Mouse (Mus musculus): ENCODE measurements around the gene Sapcd1.
"Not testable (repeated sequence)": the region's sequence is repeated elsewhere in the genome, so short reads cannot be mapped to it uniquely, and the experiment has no call there.

Gene Sapcd1

DNA sequence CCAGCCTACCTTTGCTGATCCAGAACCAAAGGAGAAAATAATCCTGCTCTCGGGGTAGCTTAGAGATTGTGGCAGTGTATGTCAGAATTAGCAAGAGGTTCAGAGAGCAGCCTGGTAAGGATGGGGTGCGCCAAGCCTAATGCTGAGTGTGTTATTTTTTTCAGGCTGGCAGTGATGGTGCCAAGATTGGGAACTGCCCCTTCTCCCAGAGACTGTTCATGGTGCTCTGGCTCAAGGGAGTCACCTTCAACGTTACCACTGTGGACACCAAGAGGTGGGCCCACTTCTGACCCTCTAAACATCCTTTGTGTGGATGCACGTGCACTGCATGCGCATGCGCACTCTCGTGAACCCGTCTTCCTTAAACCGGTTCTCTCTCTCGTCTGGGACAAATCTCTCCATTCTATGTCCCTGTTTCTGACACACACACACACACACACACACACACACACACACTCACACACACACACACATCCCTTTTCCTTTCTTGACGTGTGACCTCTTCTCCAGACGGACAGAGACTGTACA lies 24.5 kb upstream of the Sapcd1 start:
- DNase-seq, result no peak

DNA sequence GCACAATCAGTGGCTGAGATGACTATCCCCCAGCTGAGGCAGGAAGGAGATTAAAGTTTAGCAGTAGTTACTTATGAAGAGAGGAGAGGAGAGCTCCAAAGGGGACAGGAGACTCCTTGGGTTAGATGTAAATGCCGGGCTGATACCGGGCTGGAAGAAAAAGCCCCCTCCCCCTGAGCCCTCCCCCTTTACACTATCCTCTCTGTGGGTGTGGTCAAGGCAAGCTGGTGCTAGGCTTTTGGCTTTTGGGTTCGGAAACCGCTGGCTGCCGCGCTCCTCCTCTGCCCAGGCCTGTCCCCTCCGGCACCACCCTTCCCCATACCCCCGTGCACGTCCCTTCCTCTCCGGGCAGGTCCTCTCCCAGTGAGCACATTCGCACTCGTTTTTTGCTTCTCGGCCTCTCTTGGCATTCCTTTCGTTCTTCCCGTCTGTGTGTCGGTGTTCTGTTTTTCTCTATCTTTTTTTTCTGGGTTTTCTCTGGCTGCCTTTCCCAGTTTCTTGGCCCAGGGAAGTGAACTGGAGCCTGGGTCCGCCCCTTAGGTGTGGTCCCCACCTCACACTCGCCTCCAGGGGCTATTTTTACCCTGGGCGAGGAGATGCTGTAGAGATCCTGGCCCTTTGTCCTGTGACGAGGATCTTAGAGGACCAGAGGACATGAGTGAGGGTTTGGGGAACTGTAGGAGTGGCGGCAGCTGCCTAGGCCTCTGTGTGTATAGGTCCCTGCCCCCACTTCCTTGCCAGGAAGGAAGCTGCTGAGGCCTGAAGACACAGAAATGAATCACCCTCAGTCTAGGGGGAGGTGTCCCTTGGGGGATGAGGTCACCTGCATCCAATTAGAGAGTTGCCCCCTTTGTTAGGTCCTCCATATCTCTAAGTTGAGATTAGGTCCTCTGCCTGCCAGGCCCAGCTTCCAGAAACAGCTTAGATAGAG lies 23.6 kb upstream of the Sapcd1 start:
- peak; percentile 86 to 90 for DNase-seq

DNA sequence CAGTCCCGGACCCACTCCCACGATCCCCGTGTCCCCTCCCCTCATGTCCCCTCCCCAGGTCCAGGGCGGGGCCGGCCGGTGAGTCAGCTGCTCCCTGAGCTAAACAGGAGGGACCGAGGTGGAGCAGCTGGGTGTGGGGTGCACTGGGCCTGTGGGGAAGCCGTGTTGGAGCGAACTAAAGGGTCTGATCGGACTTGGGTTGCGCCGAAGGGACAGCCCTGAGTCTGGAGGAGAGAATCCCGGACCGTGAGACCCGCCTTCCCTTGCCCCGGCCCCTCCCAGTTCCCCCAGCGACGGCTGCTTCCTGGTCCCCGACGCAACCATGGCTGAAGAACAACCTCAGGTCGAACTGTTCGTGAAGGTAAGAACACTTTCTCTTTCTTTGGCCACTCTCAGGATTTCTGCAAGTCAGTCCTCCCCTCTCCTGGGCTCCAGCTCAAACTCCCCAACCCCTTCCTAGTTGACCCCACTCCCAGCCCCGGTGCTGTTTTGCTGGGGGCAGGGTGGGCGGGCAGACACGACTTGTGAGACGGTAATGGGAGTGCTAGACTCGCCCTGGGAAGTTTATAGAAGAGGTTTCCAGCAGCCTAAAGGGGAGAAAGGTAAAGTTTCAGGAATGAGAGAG lies 22.4 kb upstream of the Sapcd1 start:
- DNase-seq, result peak; percentile 88

DNA sequence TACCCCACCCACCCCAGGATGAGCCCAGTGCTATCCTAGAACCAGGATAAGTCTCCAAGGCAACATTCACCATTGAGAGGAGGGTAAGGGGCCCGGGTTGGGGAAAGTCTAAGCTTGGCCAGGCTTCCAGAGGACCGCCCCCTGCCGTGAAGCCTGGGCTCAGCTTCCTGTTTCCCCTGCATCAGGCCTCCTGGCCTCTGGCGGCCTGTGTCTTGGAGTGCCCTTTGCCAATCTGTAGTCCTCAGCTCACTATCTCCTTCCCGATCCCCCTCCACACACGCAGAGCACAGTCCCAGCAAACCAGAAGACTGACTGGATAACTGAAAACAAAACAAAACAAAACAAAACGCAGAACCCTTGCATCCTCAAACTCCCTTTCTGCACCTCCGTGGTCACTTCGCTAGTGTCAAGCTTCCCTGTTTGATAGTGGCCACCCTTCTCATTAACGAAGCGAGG lies 21.8 kb upstream of the Sapcd1 start, which contains the start of gene Clic1:
Clic1 (plus strand) TSS at position 406 of the 456 bp plus-strand sequence.
- peak; percentile 60 to 70 for DNase-seq

DNA sequence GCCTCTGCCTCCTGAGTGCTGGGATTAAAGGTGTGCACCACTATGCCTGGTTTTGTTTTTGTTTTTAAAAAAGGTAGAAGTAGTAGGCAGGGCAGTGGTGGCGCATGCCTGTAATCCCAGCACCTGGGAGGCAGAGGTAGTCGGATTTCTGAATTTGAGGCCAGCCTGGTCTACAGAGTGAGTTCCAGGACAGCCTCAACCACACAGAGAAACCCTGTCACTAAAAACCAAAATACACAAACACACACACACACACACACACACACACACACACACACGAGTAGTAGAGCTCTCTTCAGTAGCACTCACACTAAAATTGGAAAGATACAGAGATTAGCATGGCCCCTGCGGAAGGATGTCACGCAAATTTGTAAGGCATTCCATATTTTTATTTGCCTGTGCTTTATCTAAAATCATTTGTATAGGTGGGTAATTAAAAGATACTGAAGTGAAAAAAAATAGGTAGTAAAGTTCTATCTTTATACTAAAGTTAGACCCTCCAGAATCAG lies 21.2 kb upstream of the Sapcd1 start:
- no peak for DNase-seq

DNA sequence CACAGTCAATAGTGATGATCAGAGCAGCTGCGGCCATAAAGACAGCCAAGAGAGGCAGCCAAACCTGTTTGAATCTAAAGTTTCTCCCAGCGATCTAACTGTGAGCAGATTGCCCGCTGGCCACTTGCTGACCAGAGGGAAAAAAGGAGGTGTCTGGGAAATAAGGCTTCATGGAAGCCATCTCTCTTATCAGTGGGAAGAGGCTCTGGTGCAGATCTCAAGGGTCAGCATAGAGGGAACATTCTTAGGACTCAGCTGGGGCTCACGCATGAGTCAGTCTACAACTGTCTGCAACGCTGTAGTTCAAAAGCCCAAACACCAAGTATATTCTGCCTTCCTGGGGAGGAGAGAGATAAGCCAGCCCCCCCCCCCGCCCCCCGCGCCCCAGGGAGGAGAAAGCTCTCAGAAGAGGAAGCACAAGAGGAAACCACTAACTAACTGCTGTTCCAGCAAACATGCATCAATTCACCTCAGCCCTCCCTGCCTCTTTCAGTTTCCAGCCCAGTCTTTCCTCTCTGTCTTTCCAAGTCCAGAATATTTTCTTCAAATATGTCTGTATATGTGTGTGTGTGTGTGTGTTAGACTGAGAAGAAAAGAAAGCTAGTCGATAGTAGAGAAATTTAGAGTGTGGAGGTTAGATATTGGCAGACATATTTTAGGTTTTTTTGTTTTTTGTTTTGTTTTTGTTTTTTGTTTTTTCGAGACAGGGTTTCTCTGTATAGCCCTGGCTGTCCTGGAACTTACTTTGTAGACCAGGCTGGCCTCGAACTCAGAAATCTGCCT lies 20.5 kb upstream of the Sapcd1 start:
- no peak for DNase-seq

DNA sequence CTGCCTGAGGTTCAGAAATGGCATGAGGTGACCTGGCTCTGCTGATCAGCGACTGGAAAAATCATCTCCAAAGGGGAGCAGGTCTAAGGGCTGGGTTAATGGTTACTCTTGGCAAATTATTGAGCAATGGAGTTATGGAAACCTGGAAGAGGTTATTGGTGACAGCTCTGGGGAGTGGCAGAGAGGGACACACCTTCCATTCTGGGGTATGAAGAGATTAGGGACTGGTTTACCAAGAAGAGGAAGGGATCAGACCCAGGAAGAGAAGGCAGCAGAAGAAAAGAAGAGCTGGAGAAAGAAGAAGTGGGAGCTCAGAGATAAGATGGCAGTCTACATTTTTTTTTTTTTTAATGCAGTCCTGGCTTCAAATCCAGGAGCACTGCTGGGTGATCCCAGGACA lies 19.9 kb upstream of the Sapcd1 start:
- peak in 1 of 2 experiments; percentile 54 for DNase-seq

DNA sequence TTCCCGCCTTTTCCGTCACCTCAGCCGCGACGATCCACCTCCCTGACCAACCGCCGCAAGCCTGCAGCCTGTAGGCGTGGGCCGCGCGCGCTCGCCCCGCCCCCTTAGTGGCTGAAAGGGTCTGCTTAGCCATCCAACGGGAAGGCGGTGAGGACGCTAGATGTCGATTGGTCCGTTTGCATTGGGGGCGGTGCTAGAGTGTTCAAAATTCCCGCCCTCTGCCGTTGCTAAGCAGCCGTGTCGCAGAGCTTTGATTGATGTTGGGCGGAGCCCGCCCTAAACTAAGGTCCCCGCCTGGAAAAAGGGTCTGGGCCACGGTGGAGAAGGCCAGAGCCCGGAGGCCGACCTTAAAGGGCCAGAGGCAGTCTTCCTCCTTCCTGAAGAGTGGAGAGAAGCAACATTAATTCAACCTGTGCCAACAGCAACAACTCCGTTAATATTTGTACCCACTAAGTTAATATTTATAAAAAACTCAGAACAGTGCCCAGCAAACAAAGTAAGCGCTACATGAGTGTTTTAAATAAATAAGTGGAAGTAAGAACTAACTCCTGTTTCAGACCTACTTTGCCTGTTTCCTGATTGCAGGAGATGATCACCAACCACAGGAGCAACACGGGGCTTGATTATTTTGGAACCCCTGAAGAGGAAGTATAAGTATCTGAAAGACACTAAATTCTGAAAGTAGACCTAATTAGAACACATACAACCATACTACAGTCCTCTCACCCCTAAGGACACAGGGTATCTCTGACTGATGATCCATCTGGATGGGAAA lies 19.1 kb upstream of the Sapcd1 start, which contains the start of gene Msh5:
Msh5 (minus strand) TSS at position 65 of the 775 bp plus-strand sequence.
- peak; percentile 99 for DNase-seq

DNA sequence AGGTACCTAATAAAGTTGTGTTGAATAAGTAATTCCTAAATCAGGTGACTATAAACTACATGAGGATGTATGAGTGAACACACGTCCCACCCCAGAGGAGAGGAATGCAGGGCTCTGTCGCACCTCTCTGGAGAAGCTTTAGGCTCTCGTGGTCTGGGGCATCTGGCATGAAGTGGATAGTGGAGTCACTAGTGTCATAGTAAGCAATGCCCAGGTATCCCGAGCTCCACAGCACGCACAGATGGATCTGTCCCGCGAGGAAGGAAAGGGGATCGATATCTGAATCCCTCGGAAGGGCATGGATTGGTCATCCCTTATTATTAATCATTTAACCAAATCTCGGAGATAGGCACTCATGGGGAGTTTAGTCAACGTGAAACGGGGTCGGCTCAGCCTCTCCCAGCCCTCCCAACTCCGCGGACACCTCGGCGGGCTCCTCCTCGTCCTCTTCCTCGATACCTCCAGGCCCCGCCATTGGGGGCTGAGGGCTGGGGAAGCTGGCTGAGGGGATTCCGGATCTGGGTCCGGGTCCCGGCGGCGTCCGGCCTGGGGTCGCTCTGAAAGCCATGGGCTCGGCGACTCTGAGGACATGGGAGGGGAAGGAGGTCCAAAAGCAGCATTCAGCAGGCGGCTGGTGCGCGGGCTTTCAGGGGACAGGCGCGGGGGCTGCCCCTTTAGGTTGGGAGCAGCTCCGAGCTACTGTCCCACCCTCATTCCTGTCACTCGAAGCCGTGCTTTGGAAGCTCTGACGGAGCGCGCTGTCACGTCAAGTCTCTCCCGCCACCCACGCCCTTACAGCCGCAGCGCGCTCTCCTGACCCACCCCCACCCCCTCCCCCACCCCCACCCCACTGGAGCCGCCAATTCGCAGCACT lies 18.2 kb upstream of the Sapcd1 start:
- no peak for DNase-seq

DNA sequence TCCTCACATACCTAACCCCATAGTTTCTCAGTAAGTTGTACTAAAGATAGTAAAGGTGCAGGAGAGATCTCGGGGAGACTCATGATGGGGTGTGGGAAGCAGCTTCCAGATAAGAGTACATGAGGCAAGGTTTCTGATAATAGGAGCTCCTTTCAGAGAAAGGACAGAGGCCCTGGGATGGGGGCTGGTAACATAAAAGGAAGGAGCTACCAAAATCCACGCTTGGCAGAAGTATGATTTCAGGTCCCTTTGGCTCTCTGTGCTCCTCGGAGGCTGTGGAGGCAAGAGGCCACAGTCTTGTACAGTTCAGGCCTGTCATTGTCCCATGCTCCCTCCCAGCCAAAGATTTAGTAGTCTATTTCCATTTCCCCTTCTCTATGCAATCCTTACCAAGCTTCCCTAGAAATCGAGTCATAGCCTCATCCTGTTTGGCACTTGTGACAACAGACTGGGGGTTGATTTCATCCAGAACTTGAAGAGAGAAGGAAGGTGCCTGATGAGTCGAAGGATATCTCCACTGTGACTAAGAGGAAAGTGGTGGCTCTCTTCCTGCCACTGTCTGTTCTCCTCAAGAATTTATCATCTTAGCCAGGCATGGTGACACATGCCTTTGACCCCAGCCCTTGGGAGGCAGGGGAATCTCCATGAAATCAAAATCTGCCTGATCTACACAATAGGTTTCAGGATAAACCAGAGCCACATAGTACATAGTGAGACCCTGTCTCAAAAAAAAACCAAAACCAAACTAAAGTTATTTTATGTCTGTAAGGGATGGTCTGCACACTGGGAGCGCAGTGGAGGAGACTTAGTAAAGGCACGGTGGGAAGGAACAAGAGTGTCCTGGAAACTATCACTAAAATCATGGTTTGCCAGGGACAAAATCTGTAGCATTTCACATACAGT lies 17.3 kb upstream of the Sapcd1 start:
- DNase-seq, result no peak

DNA sequence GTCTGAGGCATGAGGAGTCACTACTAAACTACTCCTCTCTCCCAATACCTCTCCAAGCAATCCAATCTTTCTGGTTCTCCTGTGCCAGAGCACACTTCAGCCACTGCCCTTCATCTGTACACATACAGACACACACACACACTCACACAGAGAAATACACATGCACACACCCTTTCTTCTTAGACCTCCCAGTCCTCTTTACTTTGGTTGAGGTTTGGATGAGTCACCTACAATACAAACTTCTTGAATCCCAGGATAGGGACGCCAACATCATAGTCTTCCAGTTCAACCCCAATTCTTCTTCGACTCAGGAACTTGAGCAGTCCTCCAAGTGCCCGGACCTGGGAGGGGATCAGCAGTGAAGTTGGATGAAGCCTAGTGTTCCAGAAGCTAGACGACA lies 16.0 kb upstream of the Sapcd1 start:
- no peak for DNase-seq

DNA sequence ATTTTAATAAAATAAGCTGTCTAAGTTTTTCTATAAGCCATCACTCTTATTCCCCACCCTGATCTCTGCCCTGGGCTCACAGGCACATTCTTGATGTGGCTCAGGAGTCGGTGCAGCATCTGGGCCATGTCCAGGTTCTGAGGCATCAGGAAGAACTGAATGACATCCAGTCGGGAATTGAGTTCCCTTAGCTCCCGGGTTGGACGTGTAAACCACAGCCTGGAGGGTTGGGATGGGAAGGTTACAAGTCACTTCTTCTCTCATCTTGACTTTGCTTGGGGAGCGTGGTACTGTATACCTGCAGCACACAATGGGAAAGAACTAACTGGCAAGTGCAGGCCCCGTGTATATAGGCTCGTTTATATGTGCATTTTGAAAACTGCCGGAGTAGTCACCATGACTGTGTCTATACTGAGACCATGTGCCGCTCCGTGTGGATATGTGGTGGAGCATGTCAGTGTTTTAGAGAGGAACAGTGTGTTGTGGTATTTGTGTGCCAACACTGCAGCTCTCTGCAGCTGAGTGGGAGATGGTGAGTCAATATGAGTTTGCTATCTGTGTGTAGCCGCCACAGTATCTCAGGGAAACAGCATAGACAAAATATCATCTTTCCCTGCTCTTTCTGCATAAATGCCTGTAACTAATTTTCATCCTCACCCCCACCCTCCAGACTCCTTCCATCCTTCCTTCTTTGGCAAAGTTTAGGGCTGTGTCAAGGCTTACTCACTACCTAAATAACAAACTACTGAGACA lies 11.5 kb upstream of the Sapcd1 start:
- DNase-seq, result no peak

DNA sequence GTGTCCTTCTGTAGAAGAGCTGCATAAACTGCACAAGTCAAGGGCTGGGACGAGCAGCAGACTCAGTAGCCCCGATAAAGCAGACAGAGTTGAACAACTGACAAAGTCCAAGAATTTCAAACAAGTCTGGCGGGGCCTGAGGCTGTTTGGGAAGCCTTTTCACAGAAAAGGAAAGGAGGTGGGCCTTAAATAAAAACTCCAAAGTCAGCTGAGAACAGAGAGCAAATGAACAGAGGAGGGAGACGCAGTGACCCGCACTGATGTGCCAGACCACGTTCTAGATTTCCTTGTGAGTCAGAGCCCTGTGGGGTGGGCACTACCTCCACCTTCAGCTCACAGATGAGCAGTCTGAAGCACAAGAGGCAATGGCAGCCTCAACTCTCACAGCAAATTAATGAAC lies 7.1 kb upstream of the Sapcd1 start:
- DNase-seq, result no peak

DNA sequence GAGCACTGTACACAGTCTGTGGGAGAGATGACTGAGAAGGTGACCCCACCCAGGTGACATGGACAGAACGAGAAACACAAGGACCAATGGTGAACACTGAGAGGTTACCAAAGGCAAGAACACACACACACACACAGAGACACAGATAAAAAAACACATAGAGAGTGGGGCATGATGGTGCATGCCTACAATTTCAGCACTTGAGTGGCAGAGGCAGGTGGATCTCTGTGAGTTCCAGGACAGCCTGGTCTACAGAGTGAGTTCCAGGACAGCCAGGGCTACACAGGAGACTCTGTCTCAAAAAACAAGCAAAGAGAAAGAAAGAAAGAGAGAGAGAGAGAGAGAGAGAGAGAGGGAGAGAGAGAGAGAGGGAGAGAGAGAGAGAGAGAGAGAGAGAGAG lies 5.9 kb upstream of the Sapcd1 start:
- not testable (repeated sequence) for DNase-seq

DNA sequence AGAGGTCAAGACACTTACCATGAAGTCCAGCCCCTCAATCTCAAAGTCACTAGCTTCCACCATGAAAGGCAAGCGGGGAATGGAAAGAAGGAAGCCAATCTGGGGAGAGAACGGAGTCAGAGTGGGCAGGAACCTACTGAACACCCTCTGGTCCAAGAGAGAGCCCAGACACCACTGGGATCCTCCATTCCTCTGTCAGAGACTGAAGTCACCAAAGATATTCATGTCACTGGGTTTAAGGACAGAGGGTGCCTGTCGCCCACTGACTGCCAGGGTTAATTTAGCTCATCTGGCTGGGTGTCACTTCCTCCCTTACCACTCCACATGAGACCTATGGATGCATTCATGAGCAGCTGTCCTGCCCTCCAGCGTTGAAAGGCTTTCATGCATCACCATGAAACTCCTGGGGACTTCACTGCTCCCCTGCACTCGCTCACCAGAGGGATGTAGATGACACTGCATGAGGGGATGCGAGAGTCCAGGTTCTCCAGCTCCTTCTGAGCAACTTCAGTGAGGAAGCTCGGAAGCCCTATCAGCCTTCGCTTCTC lies 4.6 kb upstream of the Sapcd1 start:
- no peak for DNase-seq

DNA sequence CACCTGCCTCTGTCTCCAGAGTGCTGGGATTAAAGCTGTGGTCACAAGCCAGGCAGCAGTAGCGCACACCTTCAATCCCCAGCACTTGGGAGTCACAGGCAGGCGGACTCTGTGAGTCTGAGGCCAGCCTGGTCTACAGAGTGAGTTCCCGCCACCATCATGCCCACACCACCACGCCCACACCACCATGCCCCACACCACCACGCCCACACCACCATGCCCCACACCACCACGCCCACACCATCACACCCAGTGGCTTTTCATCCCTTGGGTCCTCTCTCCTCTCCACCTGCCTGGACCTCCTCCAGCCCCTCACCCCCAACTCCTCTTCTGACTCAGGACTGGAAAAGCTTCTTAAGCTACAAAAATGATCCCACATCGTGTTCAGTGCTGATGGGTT lies 4.1 kb upstream of the Sapcd1 start:
- DNase-seq, result no peak

DNA sequence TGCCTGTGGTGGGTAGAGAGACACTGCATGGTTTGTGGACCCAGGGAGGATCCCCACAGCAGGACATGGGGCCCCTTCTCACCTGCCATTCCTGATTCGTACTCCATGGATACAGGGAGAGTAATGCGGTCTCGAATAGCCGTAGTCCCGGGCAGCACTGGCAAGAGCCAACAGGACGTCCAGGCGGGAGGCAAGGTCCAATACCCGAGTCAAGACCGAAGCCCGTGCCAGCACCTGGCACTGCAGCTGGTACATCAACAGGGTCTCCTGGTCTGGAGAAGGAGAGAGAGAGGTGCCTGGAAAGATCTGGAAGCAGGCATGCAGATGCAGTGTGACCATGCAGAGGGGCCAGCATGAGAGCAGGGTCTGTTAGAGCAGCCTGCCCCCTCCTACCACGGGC lies 3.5 kb upstream of the Sapcd1 start:
- no peak for DNase-seq

DNA sequence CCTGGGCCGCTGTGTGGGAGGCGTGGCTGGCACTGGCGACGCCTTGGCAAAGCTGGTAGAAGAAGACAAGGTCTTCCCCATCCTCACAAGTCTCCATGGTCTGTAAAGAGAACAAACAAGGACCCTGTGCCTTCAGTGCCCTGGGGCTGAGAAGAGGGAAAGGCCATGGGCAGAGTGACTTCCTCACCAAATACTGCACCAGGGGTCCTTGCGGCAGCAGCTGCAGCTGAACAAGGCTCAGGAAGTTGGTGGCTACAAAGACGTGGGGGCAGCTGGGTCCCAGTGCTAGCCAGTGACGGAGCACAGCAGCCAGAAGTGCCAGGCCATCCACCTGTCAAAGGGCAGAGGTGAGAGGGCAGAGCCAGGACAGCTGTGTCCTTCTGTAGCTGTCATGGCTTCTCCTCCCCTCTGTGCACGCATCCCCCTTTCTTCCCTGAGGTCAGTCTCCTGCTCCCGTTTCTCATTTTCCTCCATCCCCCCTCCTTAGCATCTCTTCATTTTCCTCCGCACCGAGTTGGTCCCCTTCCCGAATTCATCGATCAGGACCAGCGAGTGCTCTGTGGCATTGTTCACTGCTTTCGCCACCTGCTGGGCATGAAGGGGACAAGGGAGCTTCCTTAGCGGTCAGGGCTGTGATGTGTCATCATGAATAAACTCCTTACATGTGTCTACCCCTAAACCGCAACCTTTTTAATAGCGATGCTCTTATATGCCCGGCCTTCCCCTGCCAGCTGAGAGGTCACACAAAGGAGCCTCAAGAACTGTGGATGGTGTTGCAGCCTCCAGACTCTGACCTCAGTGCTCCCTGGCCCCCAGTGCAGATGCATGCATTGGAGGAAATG lies 2.1 kb upstream of the Sapcd1 start:
- no peak for DNase-seq
